ENCODE assay signal across 10 mouse cellular contexts in genomic region chr1:58796853-58797252, GRCm38 (mm10). TPM values are rescaled to one million over a fixed set of nuclear protein-coding genes. Genes with fewer than 3 reads are reported as not detected.
DNase-seq lines count a peak whose midpoint lies in the region; ATAC-seq and TF ChIP-seq lines count a peak whose summit lies in the region.
"Had no signal": no experiment of that assay in that cellular context is flagged by ENCODE, and none has a peak within 500 bp of the region (broad histone marks: within the 10 kb centered on the region; RNA-seq: fewer than 3 reads in every experiment).

No protein-coding gene starts in this region.

- H3K27ac ChIP-seq in kidney, embryonic 15.5 days: 0 out of 2 replicates have a peak overlapping the region, but pooled peaks have one; percentile 41
- H3K27ac ChIP-seq in CH12.LX (ENCODE audit: insufficient read depth, low read depth): no peak overlapping the region
- H3K27ac ChIP-seq in brown adipose tissue, adult 24 weeks (replicated peaks; ENCODE audit: low read depth, low read length): peak overlapping the region; percentile 95
- H3K27ac ChIP-seq in liver, embryonic 15.5 days (replicated peaks): 0 out of 2 replicates have a peak overlapping the region, but pooled peaks have one; percentile 6
- H3K27ac ChIP-seq: midbrain, embryonic 15.5 days had no signal

- dilution Hi-C loops in CH12.LX (cut with MboI; ENCODE audit: extremely low pct_ligation_motif_present, extremely low pct_unique_long_range_greater_than_20kb, low sequenced_read_pairs): no loop called here

- H3K9me3 ChIP-seq in kidney, embryonic 15.5 days (replicated peaks): no peaks in the 10 kb centered on the region; the same call in 1 of the 2 replicates
- peaks cover 5% of the 10 kb centered on the region for H3K9me3 ChIP-seq in CH12.LX (replicated peaks; ENCODE audit: low read length)
- H3K9me3 ChIP-seq in liver, embryonic 15.5 days (replicated peaks): no peaks in the 10 kb centered on the region
- H3K9me3 ChIP-seq: midbrain, embryonic 15.5 days had no signal

- TF ChIP-seq POLR2A in CH12.LX (IDR thresholded peaks at IDR 0.05; ENCODE audit: low read depth, low read length): no peak

- peaks cover 14% of the 10 kb centered on the region for H3K36me3 ChIP-seq in kidney, embryonic 15.5 days
- H3K36me3 ChIP-seq in CH12.LX (replicated peaks in 1 of 2; ENCODE audit: control insufficient read depth in 1 of 2, insufficient read depth in 1 of 2, low read length in 1 of 2): peaks cover 10 to 22% of the 10 kb centered on the region in 2 experiments
- H3K36me3 ChIP-seq in liver, embryonic 15.5 days (replicated peaks): peaks cover 9% of the 10 kb centered on the region
- H3K36me3 ChIP-seq: midbrain, embryonic 15.5 days had no signal

- no peak for DNase-seq in kidney, postnatal 10 days
- no peak for DNase-seq in CH12.LX (ENCODE audit: extremely low read depth)
- DNase-seq in left cerebral cortex, postnatal 10 days (ENCODE audit: extremely low spot score in 1 of 2, low spot score in 2 of 2): no peak
- no peak for DNase-seq in frontal cortex, adult 2 months (ENCODE audit: extremely low spot score in 1 of 2, low spot score in 1 of 2)
- DNase-seq: left cerebral cortex, postnatal 4 days; right cerebral cortex, postnatal 25 days had no signal

- no peak for TF ChIP-seq EP300 in CH12.LX (IDR thresholded peaks at IDR 0.05; ENCODE audit: low read length)

- peaks cover 17% of the 10 kb centered on the region for H3K4me1 ChIP-seq in kidney, embryonic 15.5 days
- peaks cover 1 to 18% of the 10 kb centered on the region in 2 experiments for H3K4me1 ChIP-seq in CH12.LX (ENCODE audit: control insufficient read depth in 1 of 2, insufficient read depth in 2 of 2)
- H3K4me1 ChIP-seq in brown adipose tissue, adult 24 weeks (ENCODE audit: control insufficient read depth, insufficient read depth, insufficient read length, low read length): peaks cover 4% of the 10 kb centered on the region
- peaks cover 29% of the 10 kb centered on the region for H3K4me1 ChIP-seq in liver, embryonic 15.5 days (replicated peaks)

- H3K4me3 ChIP-seq in kidney, embryonic 15.5 days (replicated peaks): peak overlapping the region; percentile 19; the same call in 1 of the 2 replicates
- peak overlapping the region; percentile 45 to 48 (median 47) for H3K4me3 ChIP-seq in CH12.LX (replicated peaks in 1 of 3; ENCODE audit: low read depth in 2 of 3, low read length in 2 of 3, poor library complexity in 1 of 3)
- H3K4me3 ChIP-seq in brown adipose tissue, adult 24 weeks (ENCODE audit: insufficient read depth, low read depth, low read length): peak overlapping the region; percentile 63
- H3K4me3 ChIP-seq in liver, embryonic 15.5 days (replicated peaks): peak overlapping the region; percentile 12

- in situ Hi-C loops in CH12.LX (cut with MboI; ENCODE audit: low pct_ligation_motif_present, low pct_unique_long_range_greater_than_20kb, low sequenced_read_pairs): loop anchor here (25.0 kb wide), 1 partner anchor 440 kb away; the partner anchor contains the start of gene Als2

- peaks cover 36% of the 10 kb centered on the region for H3K79me2 ChIP-seq in CH12.LX (replicated peaks; ENCODE audit: control insufficient read depth, extremely low read depth, insufficient read depth, poor library complexity, severe bottlenecking)

- H3K4me2 ChIP-seq in kidney, embryonic 15.5 days: peak overlapping the region; percentile 43
- peak overlapping the region; percentile 100 for H3K4me2 ChIP-seq in CH12.LX (ENCODE audit: insufficient read depth, low read depth, poor library complexity, severe bottlenecking)
- H3K4me2 ChIP-seq in liver, embryonic 15.5 days: peak overlapping the region; percentile 51

- 72% methylated on average over 4 of the region's 4 CpGs for WGBS in kidney, embryonic 15.5 days
- WGBS in liver, embryonic 15.5 days (ENCODE audit: insufficient replicate concordance): 52% methylated on average over 4 of the region's 4 CpGs

- H3K27me3 ChIP-seq in kidney, embryonic 15.5 days: no peaks in the 10 kb centered on the region
- no peaks in the 10 kb centered on the region for H3K27me3 ChIP-seq in CH12.LX (replicated peaks)
- no peaks in the 10 kb centered on the region for H3K27me3 ChIP-seq in liver, embryonic 15.5 days
- H3K27me3 ChIP-seq: midbrain, embryonic 15.5 days had no signal

- TF ChIP-seq RAD21 in CH12.LX (IDR thresholded peaks at IDR 0.05; ENCODE audit: low read depth, low read length): no peak

- intact Hi-C loops in left cerebral cortex, postnatal 10 days (cut with DNase I): no loop called here

- ATAC-seq in kidney, embryonic 15.5 days (replicated peaks; ENCODE audit: low FRiP score): no peak
- ATAC-seq in liver, embryonic 15.5 days (ENCODE audit: insufficient read depth): no peak
- ATAC-seq: midbrain, embryonic 15.5 days had no signal

- no peak overlapping the region for H3K9ac ChIP-seq in kidney, embryonic 15.5 days
- peak overlapping the region; percentile 66; the same call in 1 of the 2 replicates for H3K9ac ChIP-seq in CH12.LX (ENCODE audit: insufficient read depth, low read depth)
- no peak overlapping the region for H3K9ac ChIP-seq in liver, embryonic 15.5 days

- no peak for TF ChIP-seq CTCF in CH12.LX (conservative IDR thresholded peaks at IDR 0.05 in 1 of 2, IDR thresholded peaks at IDR 0.05 in 1 of 2; ENCODE audit: low read depth in 2 of 2, low read length in 2 of 2)

TF ChIP-seq in CH12.LX, 34 proteins besides CTCF, POLR2A, EP300 and RAD21:
- no peak for TF ChIP-seq E2F4 (IDR thresholded peaks at IDR 0.05; ENCODE audit: insufficient replicate concordance, low read depth, low read length)
- no peak for TF ChIP-seq NELFE (IDR thresholded peaks at IDR 0.05; ENCODE audit: low read depth, low read length)
- TF ChIP-seq TBP (conservative IDR thresholded peaks at IDR 0.05; ENCODE audit: low read depth, low read length): no peak
- TF ChIP-seq MXI1 (IDR thresholded peaks at IDR 0.05; ENCODE audit: low read depth, low read length): peak; percentile 10; the same call in 1 of the 2 replicates
TF ChIP-seq in CH12.LX: peak in this region for 1.

RNA-seq across cellular contexts. Expression of gene Casp8, which starts 1.7 kb away (rescaled TPM):
- polyA plus RNA-seq in kidney, embryonic 15.5 days (2015; fragmentation: Nextera tagmentation; extraction: Ambion mirVana): 41.3 and 41.8 TPM in 2 replicates
- total RNA-seq in CH12.LX (2012; rRNA removed) (36.2 and 42.6 TPM in 2 replicates), CH12.LX (2014; rRNA removed) (59.3 and 69.9 TPM in 2 replicates)
- polyA plus RNA-seq in CH12.LX (2012; ENCODE audit: insufficient read length, low read depth): 53.3 and 64.9 TPM in 2 replicates
- polyA plus RNA-seq in brown adipose tissue, adult 24 weeks (2012; ENCODE audit: insufficient read depth, insufficient read length, missing spikeins): 9.9 and 15.4 TPM in 2 replicates
- polyA plus RNA-seq in liver, embryonic 15.5 days (2015; fragmentation: Nextera tagmentation; extraction: Ambion mirVana): 13.7 and 13.8 TPM in 2 replicates
- 1 to 10 TPM; 3.7 to 4.0 TPM for total RNA-seq in left cerebral cortex, postnatal 10 days (2021)
- 2.9 and 3.4 TPM in 2 replicates for polyA plus RNA-seq in frontal cortex, adult 2 months (2012; rRNA removed)

Comparison
In these comparisons a context has a peak if more than half of its experiments do, and no peak if none do; other contexts are left out.
1. H3K4me2 ChIP-seq: peak in every context shown above with its lines; median percentile 100 in CH12.LX; 51 in liver, embryonic 15.5 days; 43 in kidney, embryonic 15.5 days.
2. H3K4me3 ChIP-seq: peak in every context shown above with its lines; median percentile 63 in brown adipose tissue, adult 24 weeks; 47 in CH12.LX; 19 in kidney, embryonic 15.5 days; 12 in liver, embryonic 15.5 days.